Mouse (Mus musculus) midbrain, embryonic 15.5 days (tissue): ENCODE data around the gene Kcnk7. TPM values are rescaled to one million over a fixed set of nuclear protein-coding genes. Genes with fewer than 3 reads are reported as not detected.

ENCODE experiments used
- ATAC-seq: fragments of 200-750 bp; cut with Nextera tagmentation; replicated peaks from 2 replicates; pipeline ENCODE4 v1.8.0; 2017; ENCODE audit warnings: moderate TSS enrichment
- H3K27ac ChIP-seq: fragments of 300-500 bp; sonication (generic); 2 replicates; pipeline ENCODE4 v1.5.1; 2015; ENCODE audit warnings: mild to moderate bottlenecking, inconsistent platforms
- H3K27me3 ChIP-seq: fragments of 300-500 bp; sonication (generic); replicated peaks from 2 replicates; pipeline ENCODE4 v1.6.1; 2015; ENCODE audit warnings: inconsistent platforms
- H3K36me3 ChIP-seq: fragments of 300-500 bp; sonication (generic); replicated peaks from 2 replicates; pipeline ENCODE4 v1.6.1; 2015; ENCODE audit warnings: inconsistent platforms
- H3K4me1 ChIP-seq: fragments of 300-500 bp; sonication (generic); 2 replicates; pipeline ENCODE4 v1.6.1; 2015; ENCODE audit warnings: inconsistent platforms
- H3K4me2 ChIP-seq: fragments of 300-500 bp; sonication (generic); 2 replicates; pipeline ENCODE4 v1.6.1; 2015; ENCODE audit warnings: inconsistent platforms, mild to moderate bottlenecking, moderate library complexity
- H3K4me3 ChIP-seq: fragments of 300-500 bp; sonication (generic); 2 replicates; pipeline ENCODE4 v1.5.1; 2015; ENCODE audit warnings: mild to moderate bottlenecking, inconsistent platforms
- H3K9ac ChIP-seq: fragments of 300-500 bp; sonication (generic); 2 replicates; pipeline ENCODE4 v1.6.1; 2015; ENCODE audit warnings: mild to moderate bottlenecking, inconsistent platforms
- H3K9me3 ChIP-seq: fragments of 300-500 bp; sonication (generic); 2 replicates; pipeline ENCODE4 v1.6.1; 2016; ENCODE audit warnings: inconsistent platforms
- WGBS: fragments of 180-500 bp; shearing (Covaris S2); methylation state at CpG from one replicate; pipeline ENCODE4 v1.1.7; 2015; ENCODE audit warnings: mixed read lengths; 5-methylcytosine and 5-hydroxymethylcytosine counted together
- polyA plus RNA-seq: library from polyadenylated mRNA; unstranded; fragments of >200 nt; fragmentation: Nextera tagmentation; extraction: Ambion mirVana; gene quantifications from 2 replicates; pipeline ENCODE4 v1.2.1, GENCODE M21; 2015

The Kcnk7 gene
- polyA plus RNA-seq, 1 experiment from 2014 or later: 0.19 TPM

DNA sequence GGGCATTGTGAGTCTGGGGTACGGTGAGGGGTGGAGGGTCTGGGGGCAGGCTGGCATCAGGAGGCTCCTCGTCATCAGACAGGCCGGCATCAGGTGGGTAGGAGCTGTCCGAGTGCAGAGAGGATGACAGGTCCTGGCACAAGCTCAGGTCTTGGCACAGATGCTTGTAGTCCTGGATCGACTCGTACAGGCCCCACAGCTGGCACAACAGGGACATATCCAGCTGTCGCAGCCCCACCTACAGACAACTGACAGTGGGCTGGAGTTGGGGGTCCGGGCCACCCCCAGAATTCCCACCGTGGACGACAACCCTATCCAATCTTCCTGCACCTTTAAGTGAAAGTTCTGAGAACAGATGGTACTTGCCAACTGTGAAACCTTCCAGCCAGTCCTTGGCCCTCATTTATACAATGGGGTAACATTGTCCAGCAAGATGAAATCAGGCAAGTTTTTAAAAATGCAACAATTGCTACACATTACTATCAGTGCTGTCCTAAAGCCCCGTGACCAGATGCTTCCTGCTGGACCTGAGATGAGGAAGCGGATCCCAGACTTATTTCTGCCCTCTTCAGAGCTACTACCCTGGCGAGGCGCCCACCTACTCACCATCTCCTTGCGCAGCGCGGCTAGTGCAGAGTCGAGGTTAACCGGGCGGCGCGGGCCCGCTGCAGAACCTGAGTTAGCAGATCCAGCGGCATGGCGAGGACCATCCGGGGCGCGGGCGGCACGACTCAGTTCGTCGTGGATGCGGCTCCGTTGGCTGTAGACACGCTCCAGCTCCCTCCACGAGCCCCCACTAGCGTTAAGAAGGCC lies 24.7 kb downstream of the Kcnk7 start:
- WGBS: 7% methylated on average over 37 of the region's 37 CpGs
- Histone ChIP-seq H3K9me3 (no peaks in the 10 kb centered on the region), H3K4me2 (peak overlapping the region; percentile 97), H3K9ac (peak overlapping the region; percentile 93), H3K27ac (peak overlapping the region; percentile 93), H3K27me3 (no peaks in the 10 kb centered on the region), H3K4me1 (peaks cover 62% of the 10 kb centered on the region), H3K36me3 (no peaks in the 10 kb centered on the region), H3K4me3 (peak overlapping the region; percentile 72)
- peak; percentile 53 for ATAC-seq

DNA sequence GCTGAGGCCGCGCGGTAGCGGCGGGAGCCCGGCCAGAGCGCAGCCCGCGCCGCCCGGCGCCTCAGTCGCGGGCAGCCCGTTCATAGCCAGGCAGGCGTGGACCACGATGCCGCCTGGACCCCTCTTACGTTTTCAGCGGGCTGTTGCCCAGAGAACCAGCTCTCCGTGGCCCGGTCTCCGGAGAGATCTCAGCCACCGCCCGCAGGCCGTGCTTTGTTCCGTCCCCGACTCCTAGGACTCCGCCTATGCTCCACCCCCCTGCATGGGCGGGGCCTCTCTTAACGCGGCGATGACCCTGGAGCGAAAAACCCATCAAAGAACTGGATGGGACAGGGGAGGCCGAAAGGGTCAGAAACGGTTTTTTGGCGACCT lies 25.3 kb downstream of the Kcnk7 start, which contains the start of gene Fam89b:
Fam89b (minus strand) TSS at position 210 of the 372 bp plus-strand sequence.
- peak; percentile 80 for ATAC-seq
- peak within 1 kb of the TSS; percentile 97 for H3K4me2 ChIP-seq
- peaks cover 62% of the 10 kb centered on the region for H3K4me1 ChIP-seq
- H3K4me3 ChIP-seq: peak within 1 kb of the TSS; percentile 72
- H3K27me3 ChIP-seq: no peaks in the 10 kb centered on the region
- H3K36me3 ChIP-seq: no peaks in the 10 kb centered on the region
- 0% methylated on average over 37 of the region's 37 CpGs for WGBS
- H3K9ac ChIP-seq: peak within 1 kb of the TSS; percentile 93
- peak within 1 kb of the TSS; percentile 93 for H3K27ac ChIP-seq
- no peaks in the 10 kb centered on the region for H3K9me3 ChIP-seq

DNA sequence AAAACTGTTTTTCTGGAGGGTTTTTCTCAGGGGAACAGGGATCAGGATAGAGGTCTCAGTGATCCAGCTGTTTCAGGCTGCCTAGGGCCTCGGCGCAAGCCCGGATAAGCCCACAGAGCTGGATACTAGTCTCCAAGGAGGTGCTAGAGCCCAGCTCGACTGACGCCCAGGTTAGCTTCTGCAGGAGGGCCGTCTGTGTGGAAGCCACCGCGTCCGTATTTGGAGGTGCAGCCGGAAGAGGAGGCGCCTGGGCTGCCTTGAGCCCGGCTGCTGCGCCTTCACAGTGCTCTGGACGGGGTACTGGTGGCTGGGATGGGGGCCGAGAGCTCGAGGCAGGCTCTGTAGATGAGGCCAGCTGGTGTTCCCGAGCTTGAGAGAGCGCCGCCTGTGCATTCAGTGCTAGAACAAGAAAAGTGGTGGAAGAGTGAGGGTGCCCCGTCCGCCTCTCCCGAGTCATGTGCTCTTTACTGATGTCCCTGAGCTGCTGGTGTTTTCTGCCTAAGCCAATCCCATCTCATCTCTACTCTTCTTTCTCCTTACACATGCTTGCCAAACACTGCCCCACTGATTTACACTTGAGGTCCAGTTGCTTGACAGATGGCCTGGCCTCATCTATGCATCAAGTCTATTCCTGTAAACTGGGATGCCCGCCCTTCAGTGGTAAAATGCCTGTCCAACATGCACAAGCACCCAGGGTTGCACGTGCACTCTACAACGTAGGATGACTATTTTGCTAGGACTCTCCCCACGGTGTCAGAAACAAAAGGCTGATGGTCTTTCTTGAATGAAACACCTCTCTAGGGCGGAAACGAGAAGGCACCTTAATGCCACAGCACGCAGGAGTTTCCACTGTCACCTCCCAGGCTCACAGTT lies 26.4 kb downstream of the Kcnk7 start:
- peak overlapping the region; percentile 70 for H3K9ac ChIP-seq
- H3K4me2 ChIP-seq: peak overlapping the region; percentile 97
- peaks cover 53% of the 10 kb centered on the region for H3K4me1 ChIP-seq
- no peak for ATAC-seq
- H3K27ac ChIP-seq: no peak overlapping the region
- peak overlapping the region; percentile 72 for H3K4me3 ChIP-seq
- WGBS: 76% methylated on average over 29 of the region's 29 CpGs
- 0 out of 2 replicates have a peak, but pooled peaks cover under 1% of the 10 kb centered on the region for H3K27me3 ChIP-seq
- no peaks in the 10 kb centered on the region for H3K9me3 ChIP-seq
- H3K36me3 ChIP-seq: no peaks in the 10 kb centered on the region

DNA sequence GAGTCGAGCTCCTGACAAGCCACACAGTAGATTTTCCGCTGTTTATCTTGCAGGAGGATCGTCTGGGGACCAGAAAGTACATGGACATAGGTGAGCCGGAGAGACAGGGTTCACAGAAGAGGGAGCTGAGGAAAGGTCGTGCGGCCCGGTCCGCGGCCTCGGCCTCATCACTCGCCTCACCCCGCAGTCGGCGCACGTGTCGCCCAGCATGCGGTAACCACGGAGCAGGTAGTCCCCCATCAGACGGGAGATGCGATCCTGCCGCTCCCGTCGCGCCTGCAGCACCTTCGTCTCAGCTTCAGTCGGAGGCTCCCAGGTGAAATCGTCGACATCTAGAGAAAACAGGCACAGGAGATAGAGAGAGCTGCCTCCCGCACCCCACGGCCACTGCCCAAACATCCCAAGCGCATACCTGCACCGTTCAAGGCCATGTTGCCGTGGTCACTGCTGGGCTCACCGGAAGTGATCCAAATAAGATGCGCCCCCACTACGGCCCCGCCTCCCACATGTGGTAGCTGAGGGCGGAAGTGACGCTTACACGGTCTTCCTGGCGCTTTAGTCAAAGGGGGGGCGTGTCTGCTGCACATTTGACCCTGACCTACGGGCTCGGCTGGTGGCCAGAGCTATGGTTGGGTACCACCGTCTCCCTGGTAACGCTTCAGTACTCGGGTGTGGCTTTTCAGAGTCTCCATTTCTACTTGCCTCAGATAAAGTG lies 27.3 kb downstream of the Kcnk7 start:
- ATAC-seq: peak; percentile 87
- 0 out of 2 replicates have a peak, but pooled peaks cover 5% of the 10 kb centered on the region for H3K27me3 ChIP-seq
- H3K9me3 ChIP-seq: no peaks in the 10 kb centered on the region
- 2% methylated on average over 47 of the region's 47 CpGs for WGBS
- H3K27ac ChIP-seq: peak overlapping the region; percentile 74
- peak overlapping the region; percentile 70 for H3K9ac ChIP-seq
- peak overlapping the region; percentile 72 for H3K4me3 ChIP-seq
- peak overlapping the region; percentile 97 for H3K4me2 ChIP-seq
- H3K4me1 ChIP-seq: peaks cover 45% of the 10 kb centered on the region
- no peaks in the 10 kb centered on the region for H3K36me3 ChIP-seq

DNA sequence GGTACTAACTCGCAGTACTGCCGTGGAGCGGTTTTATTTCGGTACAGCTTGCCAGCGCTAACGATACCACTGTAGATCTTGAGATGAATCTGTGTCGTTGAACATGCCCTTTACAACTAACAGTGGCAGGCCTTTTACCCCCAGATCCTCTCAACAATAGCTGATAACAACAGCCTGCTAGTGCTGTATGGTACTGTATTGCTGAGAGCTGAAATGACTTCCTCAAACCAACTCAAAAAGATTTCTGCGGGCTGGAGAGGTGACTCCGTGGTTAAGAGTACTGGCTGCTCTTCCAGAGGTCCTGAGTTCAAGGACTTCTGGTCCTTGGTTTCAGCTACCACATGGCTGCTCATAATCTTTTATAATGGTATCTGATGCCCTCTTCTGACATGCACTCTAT lies 30.2 kb downstream of the Kcnk7 start:
- peaks cover 11% of the 10 kb centered on the region; the same call in 1 of the 2 replicates for H3K27me3 ChIP-seq
- no peaks in the 10 kb centered on the region for H3K36me3 ChIP-seq
- H3K4me1 ChIP-seq: peaks cover 23% of the 10 kb centered on the region
- 87% methylated on average over 9 of the region's 9 CpGs for WGBS
- H3K4me3 ChIP-seq: no peak overlapping the region
- no peak overlapping the region for H3K4me2 ChIP-seq
- no peak overlapping the region for H3K27ac ChIP-seq
- H3K9ac ChIP-seq: no peak overlapping the region
- ATAC-seq: no peak
- no peaks in the 10 kb centered on the region for H3K9me3 ChIP-seq

DNA sequence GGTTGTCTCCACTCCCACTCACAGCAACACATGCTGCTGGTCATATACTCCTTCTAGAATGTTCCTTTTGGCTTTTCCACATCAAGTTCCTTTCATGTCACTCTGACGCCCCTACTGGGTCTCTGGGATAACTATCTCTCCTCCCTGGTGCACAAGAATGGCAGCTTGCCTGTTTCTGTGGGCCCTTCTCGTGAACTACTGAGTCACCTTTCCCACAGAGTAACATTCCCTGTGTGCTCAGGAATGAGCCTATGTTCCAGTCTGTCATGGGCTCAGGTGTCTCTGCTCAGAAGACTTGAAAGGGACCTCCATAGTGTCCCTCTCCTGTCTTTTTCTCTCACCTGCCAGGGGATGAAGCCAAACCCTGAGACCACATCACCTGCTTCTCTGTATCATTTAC lies 35.3 kb downstream of the Kcnk7 start:
- 58% methylated on average over 2 of the region's 2 CpGs for WGBS

DNA sequence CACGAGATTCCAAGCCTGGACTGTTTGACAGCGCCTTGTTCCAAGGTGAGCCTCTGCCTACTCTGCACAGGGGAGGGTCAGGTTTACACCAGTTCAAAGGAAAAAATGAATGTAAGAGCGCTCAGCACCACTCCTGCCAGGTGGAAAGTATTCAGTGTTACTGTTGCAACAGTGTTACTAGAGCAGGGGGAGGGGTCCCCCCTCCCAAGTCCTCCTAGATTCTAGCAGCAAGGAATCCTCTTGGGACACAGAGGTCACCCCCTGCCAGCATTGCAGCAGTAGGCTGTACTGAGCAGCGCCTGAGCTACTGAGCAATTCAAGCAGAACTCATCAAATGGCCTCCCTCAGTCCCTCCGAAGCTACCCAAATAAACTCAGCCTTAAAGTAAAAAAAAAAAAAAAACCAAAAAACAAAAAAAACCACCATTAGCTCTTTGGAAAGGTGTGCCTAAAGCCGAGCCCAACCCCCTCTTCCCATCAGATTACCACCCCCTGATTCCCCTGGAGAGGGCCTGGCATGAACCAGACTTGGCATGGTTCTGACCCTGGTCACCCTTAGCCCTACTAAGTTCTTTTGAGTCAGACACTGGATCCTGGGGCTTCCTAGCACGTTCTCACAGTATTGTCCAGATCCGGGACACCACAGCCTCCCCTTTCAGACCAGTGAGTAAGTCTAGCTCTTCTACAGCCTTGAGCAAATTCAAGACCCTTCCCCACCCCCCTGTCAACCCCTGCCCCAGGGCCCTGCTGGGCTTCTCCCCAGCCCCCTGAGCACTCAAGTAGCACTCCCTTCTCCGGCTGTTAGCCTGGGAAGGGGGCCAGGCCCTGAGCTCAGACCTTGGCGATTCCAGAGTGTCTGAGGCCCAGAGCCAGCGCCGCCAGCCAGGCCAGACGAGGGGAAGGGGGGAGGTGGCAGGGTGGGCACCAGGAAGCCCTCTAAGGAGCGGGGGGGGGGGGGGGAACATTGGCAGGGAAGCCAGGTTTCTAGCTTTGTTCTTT lies 36.5 kb downstream of the Kcnk7 start, which contains the start of gene Ltbp3:
Ltbp3 (plus strand) TSS at position 585 of the 998 bp plus-strand sequence.
- Histone ChIP-seq H3K27ac (peak within 1 kb of the TSS; percentile 74), H3K27me3 (peaks cover 29% of the 10 kb centered on the region), H3K9me3 (no peaks in the 10 kb centered on the region), H3K4me2 (peak within 1 kb of the TSS; percentile 89), H3K4me3 (peak within 1 kb of the TSS; percentile 44), H3K36me3 (no peaks in the 10 kb centered on the region), H3K9ac (peak within 1 kb of the TSS; percentile 53), H3K4me1 (peaks cover 24% of the 10 kb centered on the region)
- 12% methylated on average over 14 of the region's 14 CpGs for WGBS
- ATAC-seq: peak; percentile 40

More for the DNA sequence above, 35.3 kb downstream of the Kcnk7 start:
- Histone ChIP-seq H3K36me3 (no peaks in the 10 kb centered on the region), H3K9me3 (no peaks in the 10 kb centered on the region), H3K4me1 (peaks cover 20% of the 10 kb centered on the region), H3K27ac (no peak overlapping the region), H3K27me3 (peaks cover 20% of the 10 kb centered on the region; the same call in 1 of the 2 replicates), H3K9ac (no peak overlapping the region), H3K4me3 (no peak overlapping the region), H3K4me2 (no peak overlapping the region)
- no peak for ATAC-seq

DNA sequence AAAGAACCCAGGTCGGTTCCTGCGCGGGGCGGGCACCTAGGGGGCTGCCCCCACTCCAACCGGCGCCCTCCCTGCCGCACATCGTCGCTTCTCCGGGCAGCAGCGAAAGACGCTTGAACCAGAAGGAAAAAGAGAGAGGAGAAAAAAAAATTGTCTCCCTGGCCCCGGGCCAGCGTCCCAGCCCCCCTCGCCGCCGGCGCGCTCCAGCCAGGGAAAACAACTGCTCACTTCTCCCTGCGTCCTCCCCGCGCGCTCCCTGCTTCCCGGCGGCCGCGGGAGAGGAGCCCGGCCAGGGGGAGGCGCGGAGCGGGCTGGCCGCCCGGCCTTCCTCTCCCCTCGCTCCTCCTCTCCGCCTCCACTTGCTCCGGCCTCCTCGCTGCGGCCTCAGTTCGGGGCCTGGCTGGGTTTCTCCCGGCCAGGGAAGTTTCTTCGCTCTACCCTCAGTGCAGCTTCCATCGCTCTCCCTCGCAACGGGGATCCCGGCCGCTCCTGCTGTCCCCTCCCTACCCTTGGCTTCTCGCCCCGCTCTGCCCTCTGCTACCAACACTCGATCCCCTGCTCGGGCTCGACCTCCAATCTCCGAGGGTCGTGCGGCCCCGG lies 37.6 kb downstream of the Kcnk7 start:
- H3K4me1 ChIP-seq: peaks cover 35% of the 10 kb centered on the region
- 1% methylated on average over 55 of the region's 55 CpGs for WGBS
- no peaks in the 10 kb centered on the region for H3K36me3 ChIP-seq
- no peaks in the 10 kb centered on the region for H3K9me3 ChIP-seq
- H3K27ac ChIP-seq: peak overlapping the region; percentile 74
- H3K27me3 ChIP-seq: peaks cover 22% of the 10 kb centered on the region
- ATAC-seq: peak; percentile 63
- H3K9ac ChIP-seq: peak overlapping the region; percentile 53
- H3K4me2 ChIP-seq: peak overlapping the region; percentile 89
- H3K4me3 ChIP-seq: peak overlapping the region; percentile 44

DNA sequence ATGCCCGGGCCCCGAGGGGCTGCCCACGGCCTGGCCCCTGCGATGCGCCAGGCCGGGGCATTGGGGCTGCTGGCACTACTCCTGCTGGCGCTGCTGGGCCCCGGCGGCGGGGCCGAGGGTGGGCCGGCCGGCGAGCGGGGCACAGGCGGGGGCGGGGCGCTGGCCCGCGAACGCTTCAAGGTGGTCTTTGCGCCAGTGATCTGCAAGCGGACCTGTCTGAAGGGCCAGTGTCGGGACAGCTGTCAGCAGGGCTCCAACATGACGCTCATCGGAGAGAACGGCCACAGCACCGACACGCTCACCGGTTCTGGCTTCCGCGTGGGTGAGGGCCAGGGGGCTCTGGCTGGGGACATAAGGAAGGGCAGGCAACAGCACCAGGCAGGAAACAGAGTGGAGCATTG lies 38.1 kb downstream of the Kcnk7 start:
- Histone ChIP-seq H3K27ac (peak overlapping the region; percentile 74), H3K27me3 (peaks cover 19% of the 10 kb centered on the region), H3K4me3 (peak overlapping the region; percentile 44), H3K9me3 (no peaks in the 10 kb centered on the region), H3K4me1 (peaks cover 37% of the 10 kb centered on the region), H3K36me3 (no peaks in the 10 kb centered on the region), H3K9ac (peak overlapping the region; percentile 53), H3K4me2 (peak overlapping the region; percentile 89)
- 1% methylated on average over 32 of the region's 32 CpGs for WGBS
- peak; percentile 47 for ATAC-seq

DNA sequence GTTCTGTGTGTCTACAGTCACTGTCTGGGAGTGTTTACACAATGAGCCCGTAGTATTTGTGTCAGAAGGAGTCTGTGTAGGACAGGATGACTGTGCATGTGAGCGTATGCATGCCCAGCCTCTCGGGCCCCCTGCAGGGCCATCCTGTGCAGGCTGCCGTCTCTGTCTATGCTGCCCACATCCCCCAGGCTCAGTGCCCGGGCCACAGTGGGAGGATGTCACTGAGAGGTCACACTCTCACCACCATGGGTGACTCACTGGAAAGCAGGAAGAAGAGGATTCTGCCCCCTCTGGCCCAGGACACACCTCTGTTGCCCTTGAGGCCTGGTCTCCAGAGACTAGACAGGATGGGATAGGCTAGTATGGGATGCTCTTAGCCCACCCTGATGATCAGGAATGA lies 39.4 kb downstream of the Kcnk7 start:
- ATAC-seq: no peak
- peaks cover 37% of the 10 kb centered on the region for H3K4me1 ChIP-seq
- H3K27ac ChIP-seq: no peak overlapping the region
- 65% methylated on average over 5 of the region's 5 CpGs for WGBS
- no peaks in the 10 kb centered on the region for H3K36me3 ChIP-seq
- H3K4me3 ChIP-seq: no peak overlapping the region
- peak overlapping the region; percentile 89; the same call in 1 of the 2 replicates for H3K4me2 ChIP-seq
- H3K9ac ChIP-seq: no peak overlapping the region
- no peaks in the 10 kb centered on the region for H3K9me3 ChIP-seq
- peaks cover 20% of the 10 kb centered on the region for H3K27me3 ChIP-seq
